Mouse (Mus musculus) B cell, adult 67 days (primary cell): Measurements from ENCODE around the gene Prim2. TPM values are rescaled to one million over a fixed set of nuclear protein-coding genes. Genes with fewer than 3 reads are reported as not detected.

Experiments
- total RNA-seq, 2 experiments: library from RNA; stranded (reverse); gene quantifications; 4 replicates each; pipeline ENCODE4 v1.2.4; 2023

Gene Prim2
- total RNA-seq: 10 to 100 TPM; 13.5 to 14.7 TPM

GRCm38 (mm10) chr1:33669708-33670141, at the start of gene Prim2:
Gene Prim2 (minus strand): TSS chr1:33669795.

Other genes starting within 250 kb of the Prim2 start
- 1 to 10 TPM; 5.5 to 7.4 TPM for gene Rab23, start 50.1 kb upstream of the Prim2 start, total RNA-seq
- gene Bag2, start 88.0 kb upstream of the Prim2 start, total RNA-seq: 1 to 10 TPM; 2.0 to 3.0 TPM
- 10 to 100 TPM; 39.3 to 45.1 TPM for gene Zfp451, start 144.8 kb upstream of the Prim2 start, total RNA-seq
- 1 to 10 TPM; 1.4 to 3.2 TPM for gene Bend6, start 238.0 kb upstream of the Prim2 start, total RNA-seq
- gene Dst, start 238.4 kb upstream of the Prim2 start, total RNA-seq: 1 to 10 TPM; 2.8 to 3.5 TPM